Mouse (Mus musculus) midbrain, embryonic 16.5 days (tissue): ENCODE measurements around the gene Homer3. TPM values are rescaled to one million over a fixed set of nuclear protein-coding genes. Genes with fewer than 3 reads are reported as not detected.

ENCODE experiments used
- ATAC-seq: fragments of 200-750 bp; cut with Nextera tagmentation; 2 replicates; pipeline ENCODE4 v1.8.0; 2017; ENCODE audit warnings: moderate TSS enrichment
- H3K27ac ChIP-seq: fragments of 300-500 bp; sonication (generic); 2 replicates; pipeline ENCODE4 v1.5.1; 2014; ENCODE audit warnings: mild to moderate bottlenecking, low read length, mixed read lengths
- H3K27me3 ChIP-seq: fragments of 300-500 bp; sonication (generic); 2 replicates; pipeline ENCODE4 v1.6.1; 2014; ENCODE audit warnings: low read depth, low read length, mixed read lengths; ENCODE audit not compliant: control insufficient read depth, insufficient read depth
- H3K36me3 ChIP-seq: fragments of 300-500 bp; sonication (generic); 2 replicates; pipeline ENCODE4 v1.6.1; 2014; ENCODE audit warnings: mild to moderate bottlenecking, low read length, moderate library complexity, mixed read lengths; ENCODE audit not compliant: control insufficient read depth, insufficient read depth
- H3K4me1 ChIP-seq: fragments of 300-500 bp; sonication (generic); 2 replicates; pipeline ENCODE4 v1.6.1; 2014; ENCODE audit warnings: mild to moderate bottlenecking, low read length, mixed read lengths; ENCODE audit not compliant: control insufficient read depth, insufficient read depth
- H3K4me2 ChIP-seq: fragments of 300-500 bp; sonication (generic); 2 replicates; pipeline ENCODE4 v1.6.1; 2014; ENCODE audit warnings: mild to moderate bottlenecking, low read length, mixed read lengths
- H3K4me3 ChIP-seq: fragments of 300-500 bp; sonication (generic); 2 replicates; pipeline ENCODE4 v1.5.1; 2014; ENCODE audit warnings: low read depth, mild to moderate bottlenecking, low read length, moderate library complexity, mixed read lengths
- H3K9ac ChIP-seq: fragments of 300-500 bp; sonication (generic); 2 replicates; pipeline ENCODE4 v1.6.1; 2014; ENCODE audit warnings: low read depth, low read length, mixed read lengths
- H3K9me3 ChIP-seq: fragments of 300-500 bp; sonication (generic); replicated peaks from 2 replicates; pipeline ENCODE4 v1.6.1; 2014; ENCODE audit warnings: mild to moderate bottlenecking, low read length, mixed read lengths; ENCODE audit not compliant: control insufficient read depth, poor library complexity, severe bottlenecking
- WGBS: fragments of 180-500 bp; shearing (Covaris S2); extraction: QIAGEN DNeasy Blood & Tissue Kit; methylation state at CpG from one replicate; pipeline ENCODE4 v1.1.7; 2014; 5-methylcytosine and 5-hydroxymethylcytosine counted together
- polyA plus RNA-seq: library from polyadenylated mRNA; unstranded; fragments of >200 nt; fragmentation: Nextera tagmentation; extraction: Ambion mirVana; gene quantifications from 2 replicates; pipeline ENCODE4 v1.2.1, GENCODE M21; 2015

Gene Homer3
- polyA plus RNA-seq = 26.3 and 29.9 TPM in 2 replicates

DNA sequence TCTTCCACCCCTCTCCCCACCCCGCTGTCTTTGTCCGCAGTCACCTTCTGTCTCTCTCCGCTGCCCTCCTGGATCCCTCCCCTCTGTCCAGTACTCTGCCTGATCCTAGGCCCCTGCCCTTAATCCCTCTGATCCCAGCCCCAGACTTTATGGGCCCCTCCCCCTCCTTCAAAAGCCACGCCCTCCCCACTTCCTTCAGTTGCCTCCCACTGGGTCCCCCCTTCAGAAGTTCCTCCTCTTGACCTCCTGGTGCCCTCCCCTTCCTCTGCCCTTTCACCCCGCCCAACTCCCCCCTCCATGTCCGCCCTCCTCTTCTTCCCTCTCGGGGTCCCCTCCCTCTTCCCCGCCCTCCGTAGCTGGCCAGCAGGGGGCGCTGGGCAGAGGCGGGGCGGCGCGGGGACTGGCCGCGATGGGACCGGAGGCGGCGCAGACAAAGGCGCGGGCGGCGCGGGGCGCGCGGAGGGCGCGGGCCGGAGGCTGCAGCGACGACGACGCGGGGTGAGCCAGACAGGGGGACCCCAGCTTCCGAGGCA is at the start of gene Homer3:
Homer3 (plus strand) TSS at position 225 of the 533 bp plus-strand sequence.
- 1% methylated on average over 35 of the region's 36 CpGs for WGBS

DNA sequence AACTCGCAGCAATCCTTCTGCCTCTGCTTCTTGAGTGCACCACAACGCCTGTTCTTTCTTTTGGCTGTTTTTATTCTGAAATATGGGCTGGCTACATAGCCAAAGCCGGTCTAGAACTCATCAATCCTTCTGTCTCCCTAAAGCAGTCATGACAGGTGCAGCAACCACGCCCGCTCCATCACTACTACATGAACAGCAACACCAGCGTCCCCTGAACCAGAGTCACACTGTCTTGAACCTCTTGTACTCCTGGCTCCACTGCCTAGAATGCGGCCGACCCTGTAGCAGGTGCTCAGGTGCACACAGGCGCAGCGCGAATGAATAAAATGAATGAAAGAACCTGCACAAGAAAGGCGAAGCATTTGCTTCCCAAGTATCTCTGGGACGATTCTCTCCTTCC is 49.0 kb upstream of the Homer3 start:
- ATAC-seq = peak; percentile 43
- no peaks in the 10 kb centered on the region for H3K27me3 ChIP-seq
- peak overlapping the region; percentile 95 for H3K9ac ChIP-seq
- peaks cover 20% of the 10 kb centered on the region for H3K36me3 ChIP-seq
- peaks cover 18% of the 10 kb centered on the region for H3K4me1 ChIP-seq
- H3K4me2 ChIP-seq = peak overlapping the region; percentile 84
- peak overlapping the region; percentile 87 for H3K4me3 ChIP-seq
- 9% methylated on average over 13 of the region's 13 CpGs for WGBS
- H3K9me3 ChIP-seq = no peaks in the 10 kb centered on the region
- H3K27ac ChIP-seq = peak overlapping the region; percentile 97

More for the DNA sequence above, at the start of gene Homer3:
- peaks cover 13% of the 10 kb centered on the region for H3K4me1 ChIP-seq
- H3K9me3 ChIP-seq = no peaks in the 10 kb centered on the region
- H3K27ac ChIP-seq = peak within 1 kb of the TSS; percentile 50
- peak within 1 kb of the TSS; percentile 84 for H3K4me2 ChIP-seq
- peak; percentile 85 for ATAC-seq
- H3K4me3 ChIP-seq = peak within 1 kb of the TSS; percentile 66
- peaks cover 11% of the 10 kb centered on the region; the same call in 1 of the 2 replicates for H3K36me3 ChIP-seq
- peak within 1 kb of the TSS; percentile 82 for H3K9ac ChIP-seq
- no peaks in the 10 kb centered on the region for H3K27me3 ChIP-seq

DNA sequence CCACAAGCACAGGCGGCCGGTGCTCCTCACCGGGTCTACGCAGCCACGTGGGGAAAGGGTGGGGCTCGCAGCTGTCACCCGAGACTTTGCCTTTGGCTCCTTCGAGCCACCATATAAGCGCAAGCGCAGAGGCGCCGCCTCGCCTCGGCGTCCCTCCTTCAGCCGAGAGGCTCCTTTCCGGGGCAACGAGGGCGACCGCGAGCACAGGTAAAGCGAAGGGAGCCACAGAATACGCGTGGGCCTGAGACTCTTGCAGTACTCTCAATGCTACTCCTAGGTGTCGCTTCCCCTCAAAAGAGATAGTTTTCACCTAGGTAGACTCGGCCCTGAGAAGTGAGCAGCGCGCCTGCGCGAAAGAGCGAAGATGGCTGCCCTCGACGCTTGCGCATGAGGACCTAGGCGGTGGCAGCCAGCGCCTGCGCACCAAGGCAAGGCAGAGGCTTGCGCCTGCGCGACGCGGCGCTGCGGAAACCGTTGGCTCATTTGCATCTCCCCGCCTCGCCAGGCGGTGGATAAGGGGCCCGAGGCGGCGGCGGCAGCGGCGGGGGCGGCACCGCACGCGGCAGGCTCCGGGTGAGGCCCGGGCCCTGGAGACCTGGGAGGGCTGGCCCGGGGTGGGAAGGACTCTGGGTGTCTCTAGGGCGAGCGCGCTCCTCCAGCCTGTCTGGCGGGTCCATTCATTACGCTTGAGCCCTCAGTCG is 48.4 kb upstream of the Homer3 start, which contains the start of the genes Sugp2 and Armc6:
Sugp2 (plus strand) TSS at position 147 of the 701 bp plus-strand sequence.
Armc6 (minus strand) TSS at position 387 of the 701 bp plus-strand sequence.
- Histone ChIP-seq H3K4me1 (peaks cover 18% of the 10 kb centered on the region), H3K27me3 (no peaks in the 10 kb centered on the region), H3K4me3 (peak within 1 kb of the TSS; percentile 87), H3K9me3 (no peaks in the 10 kb centered on the region), H3K9ac (peak within 1 kb of the TSS; percentile 95), H3K36me3 (peaks cover 21% of the 10 kb centered on the region), H3K4me2 (peak within 1 kb of the TSS; percentile 84), H3K27ac (peak within 1 kb of the TSS; percentile 97)
- peak; percentile 97 for ATAC-seq
- under 1% methylated on average over 60 of the region's 67 CpGs for WGBS

DNA sequence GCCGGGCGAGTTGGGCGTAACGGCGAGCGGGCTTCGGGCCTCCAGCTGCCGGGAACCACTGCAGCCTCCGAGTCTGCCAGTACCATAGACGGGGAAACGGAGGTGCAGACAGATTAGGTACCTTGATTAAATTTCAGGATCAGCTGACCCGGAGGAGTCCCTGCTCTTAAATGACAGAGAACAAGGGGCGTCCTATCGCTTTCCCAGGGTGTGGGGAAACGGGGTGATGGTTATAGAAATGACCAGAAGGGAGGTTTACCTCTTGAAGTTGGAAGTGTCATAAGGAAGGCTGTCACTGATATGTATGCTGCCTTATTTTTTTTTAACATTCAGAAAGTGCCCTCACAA is 47.9 kb upstream of the Homer3 start:
- peaks cover 21% of the 10 kb centered on the region for H3K36me3 ChIP-seq
- peak overlapping the region; percentile 72 for H3K4me2 ChIP-seq
- no peak for ATAC-seq
- peak overlapping the region; percentile 95 for H3K9ac ChIP-seq
- peak overlapping the region; percentile 97 for H3K27ac ChIP-seq
- no peaks in the 10 kb centered on the region for H3K9me3 ChIP-seq
- peaks cover 18% of the 10 kb centered on the region for H3K4me1 ChIP-seq
- WGBS = under 1% methylated on average over 15 of the region's 15 CpGs
- H3K27me3 ChIP-seq = no peaks in the 10 kb centered on the region
- peak overlapping the region; percentile 87 for H3K4me3 ChIP-seq

DNA sequence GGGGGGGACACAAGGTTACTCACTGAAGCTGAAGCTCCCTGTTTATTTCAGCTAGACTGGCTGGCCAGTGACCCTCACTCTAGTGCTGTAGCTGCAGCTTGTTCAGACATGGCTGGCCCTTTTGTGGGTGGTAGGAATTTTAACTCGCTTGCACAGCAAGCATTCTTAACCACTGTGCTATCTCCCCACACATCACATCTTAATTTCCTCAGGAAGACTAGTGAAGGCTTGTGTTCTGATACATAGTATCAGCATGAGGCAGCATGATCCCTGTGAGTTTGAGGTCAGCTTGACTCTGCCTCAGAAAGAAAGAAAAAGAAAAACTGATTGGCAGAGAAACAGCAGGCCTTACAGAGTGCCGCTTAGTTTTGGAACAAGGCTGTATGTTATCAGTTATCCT is 44.8 kb upstream of the Homer3 start:
- peaks cover 31% of the 10 kb centered on the region for H3K36me3 ChIP-seq
- H3K9ac ChIP-seq = no peak overlapping the region
- H3K4me1 ChIP-seq = peaks cover 13% of the 10 kb centered on the region
- no peak overlapping the region for H3K27ac ChIP-seq
- no peaks in the 10 kb centered on the region for H3K27me3 ChIP-seq
- no peak overlapping the region for H3K4me2 ChIP-seq
- H3K4me3 ChIP-seq = no peak overlapping the region
- 92% methylated on average over 2 of the region's 2 CpGs for WGBS
- H3K9me3 ChIP-seq = no peaks in the 10 kb centered on the region
- no peak for ATAC-seq

DNA sequence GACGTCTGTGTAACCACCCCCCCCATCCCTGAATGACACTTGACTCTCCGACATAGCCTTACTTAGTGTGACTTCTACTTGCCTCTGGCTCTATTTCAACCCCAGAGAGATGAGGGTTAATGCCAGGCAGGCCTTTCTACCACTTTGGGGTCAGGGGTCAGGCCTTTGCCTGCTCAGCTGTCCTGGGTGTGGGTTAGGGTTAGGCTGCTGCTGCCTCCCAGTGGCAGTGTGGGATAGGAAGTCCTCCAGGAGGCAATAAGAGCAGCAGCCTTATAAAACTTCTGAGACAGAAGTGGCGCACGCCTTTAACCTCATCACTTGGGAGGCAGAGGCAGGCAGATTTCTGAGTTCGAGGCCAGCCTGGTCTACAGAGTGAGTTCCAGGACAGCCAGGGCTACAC is 42.0 kb upstream of the Homer3 start:
- peaks cover 39% of the 10 kb centered on the region for H3K36me3 ChIP-seq

DNA sequence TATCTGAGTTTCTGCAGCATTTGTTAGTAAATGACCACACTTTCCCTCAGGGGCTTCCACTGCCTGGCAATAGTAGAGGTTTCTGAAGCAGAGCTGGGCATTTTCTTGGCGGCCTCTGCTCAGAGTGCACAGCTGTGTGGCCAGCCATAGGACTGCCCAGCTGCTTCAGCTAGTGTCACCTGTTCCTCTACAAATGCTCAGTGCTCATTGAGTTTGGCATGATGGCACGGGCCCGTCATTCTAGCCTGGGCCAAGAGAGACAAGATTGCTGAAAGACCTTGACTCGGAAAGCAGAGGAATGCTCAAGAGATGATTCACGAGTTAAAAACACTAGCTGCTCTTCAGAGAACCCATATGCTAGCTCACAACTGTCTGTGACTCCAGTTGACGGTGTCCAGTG is 36.0 kb upstream of the Homer3 start:
- 94% methylated on average over 6 of the region's 6 CpGs for WGBS
- H3K4me1 ChIP-seq = peaks cover 15% of the 10 kb centered on the region
- H3K9ac ChIP-seq = no peak overlapping the region
- no peak overlapping the region for H3K4me2 ChIP-seq
- no peaks in the 10 kb centered on the region for H3K27me3 ChIP-seq
- no peak overlapping the region for H3K4me3 ChIP-seq
- peaks cover 36% of the 10 kb centered on the region for H3K36me3 ChIP-seq
- H3K27ac ChIP-seq = no peak overlapping the region
- ATAC-seq = no peak
- no peaks in the 10 kb centered on the region for H3K9me3 ChIP-seq

More for the DNA sequence above, 42.0 kb upstream of the Homer3 start:
- no peak for ATAC-seq
- H3K9me3 ChIP-seq = no peaks in the 10 kb centered on the region
- peaks cover 11% of the 10 kb centered on the region for H3K4me1 ChIP-seq
- no peak overlapping the region for H3K4me2 ChIP-seq
- 95% methylated on average over 5 of the region's 5 CpGs for WGBS
- H3K27ac ChIP-seq = no peak overlapping the region
- no peaks in the 10 kb centered on the region for H3K27me3 ChIP-seq
- H3K4me3 ChIP-seq = no peak overlapping the region
- no peak overlapping the region for H3K9ac ChIP-seq

DNA sequence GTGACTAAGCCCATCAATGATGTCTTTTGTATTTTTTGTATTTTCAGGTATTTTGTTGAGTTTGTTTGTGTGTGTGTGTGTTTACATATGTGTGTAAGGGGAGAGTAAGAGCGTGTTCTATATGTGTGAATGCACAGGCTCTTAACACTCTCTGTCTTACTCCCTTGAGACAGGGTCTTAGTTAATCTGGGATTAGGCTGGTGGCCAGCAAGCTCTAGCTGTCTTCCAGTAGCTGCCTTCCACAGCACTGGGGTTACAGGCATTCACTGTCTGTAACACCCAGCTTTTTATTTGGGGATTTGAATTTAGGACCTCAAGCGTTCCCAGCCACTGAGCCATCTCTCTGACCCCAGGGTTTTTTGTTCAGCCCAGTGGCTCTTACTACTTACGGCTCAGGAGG is 34.8 kb upstream of the Homer3 start:
- no peaks in the 10 kb centered on the region for H3K27me3 ChIP-seq
- no peaks in the 10 kb centered on the region for H3K9me3 ChIP-seq
- ATAC-seq = no peak
- H3K9ac ChIP-seq = no peak overlapping the region
- no peak overlapping the region for H3K4me2 ChIP-seq
- no peak overlapping the region for H3K4me3 ChIP-seq
- H3K36me3 ChIP-seq = peaks cover 40% of the 10 kb centered on the region
- H3K4me1 ChIP-seq = peaks cover 15% of the 10 kb centered on the region
- 48% methylated on average over 3 of the region's 3 CpGs for WGBS
- H3K27ac ChIP-seq = 0 out of 2 replicates have a peak overlapping the region, but pooled peaks have one; percentile 23

DNA sequence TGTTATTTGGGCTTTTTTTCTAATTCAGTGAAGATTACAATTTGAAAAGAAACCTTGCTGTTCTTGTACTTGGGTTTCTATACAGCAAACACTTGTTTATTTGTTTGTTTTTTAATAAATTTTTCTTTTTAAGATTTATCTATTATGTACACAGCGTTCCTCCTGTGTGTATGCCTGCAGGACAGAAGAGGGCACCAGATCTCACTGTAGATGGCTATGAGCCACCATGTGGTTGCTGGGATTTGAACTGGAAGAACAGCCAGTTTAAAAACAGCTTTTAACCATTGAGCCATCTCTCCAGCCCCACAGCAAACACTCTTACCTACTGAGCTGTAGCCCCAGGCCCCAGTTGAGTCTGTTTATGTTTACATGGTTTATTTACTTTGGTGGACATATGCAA is 28.0 kb upstream of the Homer3 start:
- no peaks in the 10 kb centered on the region for H3K9me3 ChIP-seq
- H3K4me1 ChIP-seq = no peaks in the 10 kb centered on the region
- H3K4me2 ChIP-seq = no peak overlapping the region
- H3K27ac ChIP-seq = no peak overlapping the region
- ATAC-seq = no peak
- no peak overlapping the region for H3K4me3 ChIP-seq
- H3K9ac ChIP-seq = no peak overlapping the region
- no peaks in the 10 kb centered on the region for H3K27me3 ChIP-seq
- peaks cover 64% of the 10 kb centered on the region for H3K36me3 ChIP-seq
- 83% methylated on average over 1 of the region's 1 CpGs for WGBS
